Mouse (Mus musculus): Measurements from ENCODE around the gene Thada. TPM values are rescaled to one million over a fixed set of nuclear protein-coding genes. Genes with fewer than 3 reads are reported as not detected.

The Thada gene
- total and polyA plus RNA-seq, 3 experiments, result 17.3 to 26.7 (median 22.2) TPM

DNA sequence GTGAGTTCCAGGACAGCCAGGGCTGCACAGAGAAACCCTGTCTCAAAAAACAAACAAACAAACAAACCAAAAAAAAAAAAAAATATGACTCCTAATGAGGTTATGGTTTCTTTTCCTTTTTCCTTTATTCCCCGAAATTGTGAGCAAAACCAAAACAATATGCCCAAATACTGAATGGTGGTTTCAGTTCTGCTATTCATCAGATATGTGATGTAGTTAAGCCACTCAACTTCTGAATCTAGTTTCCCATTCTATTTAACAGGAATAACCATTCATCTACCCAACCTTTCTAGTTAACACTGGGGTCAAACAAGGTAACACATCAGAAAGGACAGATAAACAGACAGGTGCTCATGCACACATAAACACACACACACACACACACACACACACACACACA, 105.0 kb downstream of the Thada start:
- TF ChIP-seq ZNF384 (IDR thresholded peaks at IDR 0.05; ENCODE audit: low read depth, low read length) (peak; percentile 52; the same call in 1 of the 2 replicates), IRF4 (IDR thresholded peaks at IDR 0.05; ENCODE audit: low read depth, low read length) (peak; percentile 73; the same call in 1 of the 2 replicates), MYC (IDR thresholded peaks at IDR 0.05; ENCODE audit: low read depth, low read length) (no peak), MXI1 (IDR thresholded peaks at IDR 0.05; ENCODE audit: low read depth, low read length) (no peak), MEF2A (IDR thresholded peaks at IDR 0.05; ENCODE audit: borderline replicate concordance, low read depth, low read length) (no peak), RCOR1 (conservative IDR thresholded peaks at IDR 0.05; ENCODE audit: low read depth, low read length) (no peak), ZMIZ1 (IDR thresholded peaks at IDR 0.05; ENCODE audit: low read depth, low read length) (no peak), JUND (conservative IDR thresholded peaks at IDR 0.05; ENCODE audit: low read depth, low read length) (no peak), EP300 (IDR thresholded peaks at IDR 0.05; ENCODE audit: low read length) (peak; percentile 53), TCF12 (IDR thresholded peaks at IDR 0.05; ENCODE audit: low read depth, low read length) (no peak), HCFC1 (IDR thresholded peaks at IDR 0.05; ENCODE audit: low read depth, low read length) (no peak), USF1 (IDR thresholded peaks at IDR 0.05; ENCODE audit: low read depth, low read length) (no peak), ELF1 (IDR thresholded peaks at IDR 0.05; ENCODE audit: low read depth, low read length) (no peak), MAZ (IDR thresholded peaks at IDR 0.05; ENCODE audit: low read depth, low read length) (no peak), POLR2AphosphoS2 (IDR thresholded peaks at IDR 0.05; ENCODE audit: low read depth, low read length) (no peak), POLR2A (IDR thresholded peaks at IDR 0.05; ENCODE audit: low read depth, low read length) (no peak), CHD2 (IDR thresholded peaks at IDR 0.05; ENCODE audit: low read length) (no peak), CHD1 (IDR thresholded peaks at IDR 0.05; ENCODE audit: low read depth, low read length) (no peak), UBTF (IDR thresholded peaks at IDR 0.05; ENCODE audit: low read depth, low read length) (no peak), ZKSCAN1 (IDR thresholded peaks at IDR 0.05; ENCODE audit: borderline replicate concordance, low read depth, low read length) (no peak), PAX5 (IDR thresholded peaks at IDR 0.05; ENCODE audit: low read length) (no peak), SMC3 (IDR thresholded peaks at IDR 0.05; ENCODE audit: low read depth, low read length) (no peak), BHLHE40 (IDR thresholded peaks at IDR 0.05; ENCODE audit: low read depth, low read length) (no peak), KAT2A (IDR thresholded peaks at IDR 0.05; ENCODE audit: insufficient replicate concordance, low read length) (no peak)
- H3K36me3 ChIP-seq (replicated peaks in 1 of 2; ENCODE audit: control insufficient read depth in 1 of 2, insufficient read depth in 1 of 2, low read length in 1 of 2), result peaks cover 26 to 71% of the 10 kb centered on the region in 2 experiments
- in situ Hi-C loops (cut with MboI; ENCODE audit: low pct_ligation_motif_present, low pct_unique_long_range_greater_than_20kb, low sequenced_read_pairs), result no loop called here
- H3K9me3 ChIP-seq (replicated peaks; ENCODE audit: low read length), result no peaks in the 10 kb centered on the region
- H3K4me1 ChIP-seq (ENCODE audit: control insufficient read depth in 1 of 2, insufficient read depth in 2 of 2), result peaks cover 3 to 26% of the 10 kb centered on the region in 2 experiments; a peak in 3 of 4 replicates
- dilution Hi-C loops (cut with MboI; ENCODE audit: extremely low pct_ligation_motif_present, extremely low pct_unique_long_range_greater_than_20kb, low sequenced_read_pairs), result no loop called here
- DNase-seq (ENCODE audit: extremely low read depth), result no peak
- no peak overlapping the region for H3K4me3 ChIP-seq (replicated peaks in 1 of 3; ENCODE audit: low read depth in 2 of 3, low read length in 2 of 3, poor library complexity in 1 of 3)
- no peaks in the 10 kb centered on the region for H3K79me2 ChIP-seq (replicated peaks; ENCODE audit: control insufficient read depth, extremely low read depth, insufficient read depth, poor library complexity, severe bottlenecking)
- no peak overlapping the region for H3K4me2 ChIP-seq (ENCODE audit: insufficient read depth, low read depth, poor library complexity, severe bottlenecking)
- no peak overlapping the region for H3K9ac ChIP-seq (ENCODE audit: insufficient read depth, low read depth)
- H3K27me3 ChIP-seq (replicated peaks), result no peaks in the 10 kb centered on the region
- no peak overlapping the region for H3K27ac ChIP-seq (ENCODE audit: insufficient read depth, low read depth)

Measured in CH12.LX (cell line).